Mouse (Mus musculus) liver, embryonic 11.5 days (tissue): ENCODE measurements around the gene Pcna. TPM values are rescaled to one million over a fixed set of nuclear protein-coding genes. Genes with fewer than 3 reads are reported as not detected.
"Not testable (repeated sequence)": the region's sequence is repeated elsewhere in the genome, so short reads cannot be mapped to it uniquely, and the experiment has no call there.

Experiments used
- ATAC-seq: fragments of 200-750 bp; cut with Nextera tagmentation; replicated peaks from 2 replicates; pipeline ENCODE4 v1.8.0; 2017; ENCODE audit warnings: moderate number of reproducible peaks, mild to moderate bottlenecking, moderate TSS enrichment, moderate library complexity; ENCODE audit not compliant: low FRiP score
- DNase-seq: peaks from one replicate; pipeline ENCODE4 v3.0.0-alpha.2; 2017; ENCODE audit warnings: low spot score
- H3K27ac ChIP-seq: fragments of 300-500 bp; sonication (generic); 2 replicates; pipeline ENCODE4 v1.5.1; 2014; ENCODE audit warnings: mild to moderate bottlenecking, low read depth, low read length, control low read depth
- H3K27me3 ChIP-seq: fragments of 300-500 bp; sonication (generic); replicated peaks from 2 replicates; pipeline ENCODE4 v1.6.1; 2014; ENCODE audit warnings: low read length, mixed read lengths; ENCODE audit not compliant: control insufficient read depth, insufficient read depth
- H3K36me3 ChIP-seq: fragments of 300-500 bp; sonication (generic); 2 replicates; pipeline ENCODE4 v1.6.1; 2014; ENCODE audit warnings: mild to moderate bottlenecking, low read length, moderate library complexity, mixed read lengths; ENCODE audit not compliant: control insufficient read depth, insufficient read depth
- H3K4me1 ChIP-seq: fragments of 300-500 bp; sonication (generic); replicated peaks from 2 replicates; pipeline ENCODE4 v1.6.1; 2014; ENCODE audit warnings: low read length, mixed read lengths; ENCODE audit not compliant: control insufficient read depth, insufficient read depth
- H3K4me2 ChIP-seq: fragments of 300-500 bp; sonication (generic); 2 replicates; pipeline ENCODE4 v1.6.1; 2014; ENCODE audit warnings: mild to moderate bottlenecking, control low read depth, moderate library complexity
- H3K4me3 ChIP-seq: fragments of 300-500 bp; sonication (generic); 2 replicates; pipeline ENCODE4 v1.5.1; 2014; ENCODE audit warnings: low read depth, low read length, control low read depth
- H3K9ac ChIP-seq: fragments of 300-500 bp; sonication (generic); 2 replicates; pipeline ENCODE4 v1.6.1; 2014; ENCODE audit warnings: low read depth, low read length, control low read depth
- H3K9me3 ChIP-seq: fragments of 300-500 bp; sonication (generic); 2 replicates; pipeline ENCODE4 v1.6.1; 2016; ENCODE audit warnings: low read length, inconsistent platforms, mixed read lengths; ENCODE audit not compliant: control insufficient read depth
- WGBS: fragments of 180-500 bp; shearing (Covaris S2); extraction: QIAGEN DNeasy Blood & Tissue Kit; methylation state at CpG from one replicate; pipeline ENCODE4 v1.1.7; 2014; 5-methylcytosine and 5-hydroxymethylcytosine counted together
- polyA plus RNA-seq: library from polyadenylated mRNA; unstranded; fragments of >200 nt; fragmentation: Nextera tagmentation; extraction: Ambion mirVana; gene quantifications from 2 replicates; pipeline ENCODE4 v1.2.1, GENCODE M21; 2014

The Pcna gene
- polyA plus RNA-seq, 1 experiment from 2014 or later = 415 TPM

DNA sequence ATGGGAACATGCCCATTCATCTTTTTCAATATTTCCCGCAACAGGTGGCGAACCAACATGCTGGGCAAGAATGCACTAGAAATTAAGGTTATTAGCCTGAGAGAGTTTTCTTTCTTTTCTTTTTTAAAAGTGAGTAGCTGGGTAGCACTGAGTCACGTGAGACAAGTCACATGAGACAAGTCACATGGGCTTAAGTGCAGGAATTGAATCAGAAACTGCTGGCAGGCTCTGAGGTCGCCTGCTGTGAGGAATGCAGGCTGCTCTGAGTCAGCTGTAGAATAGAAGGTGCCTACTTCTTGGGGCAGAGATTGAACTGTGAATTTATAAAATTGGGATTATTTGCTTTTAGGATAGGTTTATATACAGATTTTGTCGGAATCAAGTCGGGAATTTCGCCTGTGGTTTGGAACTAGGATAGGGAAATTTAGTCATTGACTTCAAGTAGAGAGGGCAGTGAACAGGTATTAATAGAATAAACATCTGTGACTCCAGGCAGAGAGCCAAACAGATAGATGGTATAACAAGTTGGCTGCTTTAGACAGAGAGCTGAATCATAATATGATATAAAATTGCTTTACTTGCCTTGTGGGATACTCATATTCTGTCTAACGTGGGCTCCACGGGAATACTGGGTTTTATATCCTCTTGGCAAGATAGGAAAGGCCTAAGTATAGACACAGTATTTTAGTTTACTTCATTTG is 33.4 kb upstream of the Pcna start:
- Histone ChIP-seq H3K4me1 (peaks cover 48% of the 10 kb centered on the region), H3K9me3 (no peaks in the 10 kb centered on the region), H3K4me2 (no peak overlapping the region), H3K9ac (no peak overlapping the region), H3K27me3 (no peaks in the 10 kb centered on the region), H3K36me3 (no peaks in the 10 kb centered on the region), H3K4me3 (no peak overlapping the region), H3K27ac (no peak overlapping the region)
- ATAC-seq (no peak), DNase-seq (no peak)
- WGBS = 89% methylated on average over 9 of the region's 9 CpGs

- H3K4me1 ChIP-seq = peaks cover 42% of the 10 kb centered on the region
- DNase-seq, H3K4me2 ChIP-seq, H3K27me3 ChIP-seq, H3K4me3 ChIP-seq, H3K9me3 ChIP-seq, H3K9ac ChIP-seq, H3K36me3 ChIP-seq, ATAC-seq: not testable (repeated sequence)
- WGBS = 73% methylated on average over 5 of the region's 5 CpGs
- H3K27ac ChIP-seq = peak overlapping the region; percentile 29; the same call in 1 of the 2 replicates
Observed at GRCm38 (mm10) chr2:132285722-132286121, 32.6 kb upstream of the Pcna start.

DNA sequence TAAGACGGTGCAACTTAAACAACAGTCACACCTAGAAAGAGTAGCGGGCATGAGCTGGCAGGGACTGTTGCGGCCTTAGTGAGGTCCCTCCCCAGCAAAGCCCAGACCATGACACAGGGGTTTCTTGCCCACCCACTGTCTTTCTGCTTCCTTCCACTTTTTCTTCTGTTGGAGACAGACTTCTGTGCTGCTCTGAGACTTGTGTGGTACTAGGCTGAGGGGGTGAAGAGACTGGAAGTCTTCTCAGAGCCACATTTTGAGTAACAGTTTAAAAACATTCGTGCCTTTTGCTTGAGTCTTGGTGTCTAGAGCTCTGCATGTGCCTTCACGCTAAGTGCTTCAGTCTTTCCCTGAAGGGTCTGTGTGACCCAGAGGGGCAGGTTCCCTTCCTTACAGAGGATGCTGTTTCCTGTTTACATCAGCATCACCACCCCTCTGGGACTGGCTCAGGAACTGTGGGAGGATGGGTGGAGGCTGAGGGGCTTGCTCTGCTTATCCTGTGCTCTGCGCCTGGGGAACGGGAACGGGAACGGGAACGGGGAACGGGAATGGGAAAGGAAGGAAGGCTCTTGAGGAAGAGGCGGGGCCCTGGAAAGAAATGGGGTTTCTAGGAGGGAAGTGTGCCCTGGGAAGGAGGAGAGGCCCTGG is 31.5 kb upstream of the Pcna start:
- peak overlapping the region; percentile 29 for H3K27ac ChIP-seq

GRCm38 (mm10) chr2:132283236-132284070 is 30.3 kb upstream of the Pcna start:
- Histone ChIP-seq H3K4me1 (peaks cover 44% of the 10 kb centered on the region), H3K4me3 (no peak overlapping the region), H3K27ac (peak overlapping the region; percentile 38; the same call in 1 of the 2 replicates), H3K27me3 (no peaks in the 10 kb centered on the region), H3K9ac (no peak overlapping the region), H3K4me2 (no peak overlapping the region; the same call in 1 of the 2 replicates), H3K36me3 (no peaks in the 10 kb centered on the region), H3K9me3 (no peaks in the 10 kb centered on the region)
- no peak for DNase-seq
- 63% methylated on average over 15 of the region's 15 CpGs for WGBS
- ATAC-seq = 0 out of 2 replicates have a peak, but pooled peaks have one; percentile 27

More for the DNA sequence above, 31.5 kb upstream of the Pcna start:
- no peak overlapping the region for H3K9ac ChIP-seq
- no peak overlapping the region for H3K4me3 ChIP-seq
- no peaks in the 10 kb centered on the region for H3K9me3 ChIP-seq
- peak overlapping the region; percentile 13; the same call in 1 of the 2 replicates for H3K4me2 ChIP-seq
- no peaks in the 10 kb centered on the region for H3K36me3 ChIP-seq
- ATAC-seq (peak; percentile 45), DNase-seq (no peak)
- peaks cover 39% of the 10 kb centered on the region for H3K4me1 ChIP-seq
- H3K27me3 ChIP-seq = no peaks in the 10 kb centered on the region
- WGBS = 53% methylated on average over 12 of the region's 12 CpGs

DNA sequence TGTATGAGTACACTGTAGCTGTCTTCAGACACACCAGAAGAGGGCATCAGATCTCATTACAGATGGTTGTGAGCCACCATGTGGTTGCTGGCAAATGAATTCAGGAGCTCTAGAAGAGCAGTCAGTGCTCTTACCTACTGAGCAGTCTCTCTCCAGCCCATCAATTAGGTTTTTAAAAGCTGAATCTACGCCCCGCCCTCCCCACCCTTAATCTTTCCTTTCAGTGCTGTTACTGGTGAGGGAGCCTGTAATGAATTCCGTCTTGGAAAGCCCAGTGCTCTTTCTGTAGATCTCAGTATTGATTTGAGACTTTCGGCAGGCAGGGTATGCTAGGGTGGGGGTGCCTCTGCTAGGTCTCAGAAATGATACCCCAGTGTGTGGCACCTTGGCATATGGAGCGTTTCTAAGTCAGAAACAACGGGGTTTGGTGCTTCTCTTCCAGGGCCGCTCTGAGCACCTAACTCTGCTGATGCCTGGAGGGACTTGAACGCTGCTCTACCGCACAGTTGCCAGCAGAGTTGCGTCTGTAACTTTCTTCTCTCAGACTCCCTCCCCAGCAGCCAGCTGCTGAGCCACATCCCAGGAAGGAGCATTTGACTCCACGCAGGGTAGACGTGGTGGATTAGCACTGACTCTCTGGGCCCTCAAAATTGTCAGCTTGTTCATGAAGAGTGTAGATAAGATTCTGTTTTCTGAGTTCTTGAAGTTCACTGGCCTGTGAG is 29.5 kb upstream of the Pcna start:
- H3K4me2 ChIP-seq = no peak overlapping the region; the same call in 1 of the 2 replicates

DNA sequence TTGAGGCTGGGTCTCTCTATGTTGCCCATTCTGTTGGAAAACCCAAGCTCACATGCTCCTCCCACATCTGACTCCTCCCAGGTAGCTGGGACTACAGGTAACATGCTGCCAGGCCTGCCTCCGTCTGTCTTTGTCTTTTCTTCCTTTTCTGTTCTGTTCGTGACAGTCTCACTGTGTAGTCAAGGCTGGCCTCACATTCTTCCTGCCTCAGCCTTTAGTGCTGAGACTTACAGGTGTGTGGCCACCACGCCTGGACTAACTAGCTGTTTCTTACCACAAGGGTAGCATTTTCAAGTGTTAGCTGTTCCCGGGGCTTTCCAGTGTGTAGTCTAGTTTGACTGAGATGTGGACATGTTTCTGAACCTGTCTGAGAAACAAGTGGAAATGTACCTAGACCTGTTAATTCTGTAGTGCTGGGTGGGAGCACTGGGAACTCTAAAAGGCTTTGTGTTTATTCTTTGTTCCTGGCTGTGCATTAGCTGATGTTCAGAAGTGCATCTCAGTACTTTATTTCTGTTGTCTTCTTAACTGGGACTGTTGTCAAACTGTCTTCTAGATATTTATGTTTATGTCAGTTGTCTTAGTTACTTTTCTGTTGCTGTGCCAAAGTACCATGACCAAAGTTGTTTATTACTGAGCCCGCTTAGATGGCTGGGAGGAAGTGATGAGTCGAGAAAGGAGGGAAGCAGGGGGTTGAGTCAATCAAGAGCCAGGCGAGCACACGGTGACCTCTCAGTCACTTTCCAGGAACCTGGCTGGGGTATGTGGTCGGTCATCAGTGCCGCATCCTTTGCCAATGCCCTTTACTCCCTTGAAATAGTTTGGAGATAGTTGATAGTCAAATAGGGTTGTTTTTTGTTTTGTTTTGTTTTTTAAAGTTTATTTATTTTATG is 28.7 kb upstream of the Pcna start:
- no peaks in the 10 kb centered on the region for H3K27me3 ChIP-seq
- H3K9ac ChIP-seq = no peak overlapping the region
- H3K36me3 ChIP-seq = no peaks in the 10 kb centered on the region
- DNase-seq (no peak), ATAC-seq (no peak)
- H3K9me3 ChIP-seq = no peaks in the 10 kb centered on the region
- H3K27ac ChIP-seq = no peak overlapping the region
- WGBS = 51% methylated on average over 10 of the region's 10 CpGs
- no peak overlapping the region for H3K4me3 ChIP-seq
- H3K4me1 ChIP-seq = peaks cover 44% of the 10 kb centered on the region
- H3K4me2 ChIP-seq = no peak overlapping the region

More for the DNA sequence above, 29.5 kb upstream of the Pcna start:
- 44% methylated on average over 12 of the region's 12 CpGs for WGBS
- no peaks in the 10 kb centered on the region for H3K36me3 ChIP-seq
- peak overlapping the region; percentile 38; the same call in 1 of the 2 replicates for H3K27ac ChIP-seq
- H3K9me3 ChIP-seq = no peaks in the 10 kb centered on the region
- H3K4me1 ChIP-seq = peaks cover 44% of the 10 kb centered on the region
- H3K4me3 ChIP-seq = no peak overlapping the region
- no peaks in the 10 kb centered on the region for H3K27me3 ChIP-seq
- no peak for DNase-seq
- ATAC-seq = peak; percentile 55
- no peak overlapping the region for H3K9ac ChIP-seq

GRCm38 (mm10) chr2:132280518-132281120 is 27.5 kb upstream of the Pcna start:
- H3K27me3 ChIP-seq = no peaks in the 10 kb centered on the region
- H3K4me1 ChIP-seq = peaks cover 44% of the 10 kb centered on the region
- no peaks in the 10 kb centered on the region for H3K9me3 ChIP-seq
- H3K4me2 ChIP-seq = no peak overlapping the region
- no peak overlapping the region for H3K27ac ChIP-seq
- H3K4me3 ChIP-seq = no peak overlapping the region
- ATAC-seq (no peak), DNase-seq (no peak)
- no peaks in the 10 kb centered on the region for H3K36me3 ChIP-seq
- 89% methylated on average over 10 of the region's 10 CpGs for WGBS
- H3K9ac ChIP-seq = no peak overlapping the region
